Mouse (Mus musculus) cerebellum, adult (tissue): Measurements from ENCODE around the gene Robo2.

ENCODE experiments used
- ATAC-seq: cut with Nextera tagmentation; 2 replicates; pipeline ENCODE4 v1.9.2; 2017; ENCODE audit warnings: mild to moderate bottlenecking, moderate library complexity, mixed read lengths; ENCODE audit not compliant: insufficient number of reproducible peaks, low FRiP score, low TSS enrichment

Gene Robo2

GRCm38 (mm10) chr16:74338969-74339630, 72.5 kb downstream of the Robo2 start:
- no peak for ATAC-seq

GRCm38 (mm10) chr16:74321666-74322371, 89.8 kb downstream of the Robo2 start:
- ATAC-seq, result no peak

- no peak for ATAC-seq
Measured at GRCm38 (mm10) chr16:74316150-74316549, 95.5 kb downstream of the Robo2 start.

- no peak for ATAC-seq
Measured at GRCm38 (mm10) chr16:74313222-74313621, 98.4 kb downstream of the Robo2 start.

- ATAC-seq, result no peak
Measured at GRCm38 (mm10) chr16:74307543-74307887, 104.1 kb downstream of the Robo2 start.

GRCm38 (mm10) chr16:74306876-74307542, 104.6 kb downstream of the Robo2 start:
- ATAC-seq, result no peak

- ATAC-seq, result no peak
Measured at GRCm38 (mm10) chr16:74287878-74288277, 123.7 kb downstream of the Robo2 start.

- ATAC-seq, result no peak
Measured at GRCm38 (mm10) chr16:74282549-74282948, 129.1 kb downstream of the Robo2 start.

- ATAC-seq, result no peak
Measured at GRCm38 (mm10) chr16:74276855-74277573, 134.6 kb downstream of the Robo2 start.

- no peak for ATAC-seq
Measured at GRCm38 (mm10) chr16:74274596-74274995, 137.0 kb downstream of the Robo2 start.

- ATAC-seq, result no peak
Measured at GRCm38 (mm10) chr16:74272993-74273392, 138.6 kb downstream of the Robo2 start.

GRCm38 (mm10) chr16:74258241-74258640, 153.4 kb downstream of the Robo2 start:
- no peak for ATAC-seq

GRCm38 (mm10) chr16:74244452-74244851, 167.2 kb downstream of the Robo2 start:
- no peak for ATAC-seq

- no peak for ATAC-seq
Measured at GRCm38 (mm10) chr16:74241534-74241933, 170.1 kb downstream of the Robo2 start.

GRCm38 (mm10) chr16:74237411-74237930, 174.2 kb downstream of the Robo2 start:
- ATAC-seq, result no peak

- no peak for ATAC-seq
Measured at GRCm38 (mm10) chr16:74234393-74235059, 177.1 kb downstream of the Robo2 start.

- 0 out of 2 replicates have a peak, but pooled peaks have one; percentile 23 for ATAC-seq
Measured at GRCm38 (mm10) chr16:74233596-74233995, 178.0 kb downstream of the Robo2 start.

- no peak for ATAC-seq
Measured at GRCm38 (mm10) chr16:74227285-74227684, 184.3 kb downstream of the Robo2 start.

GRCm38 (mm10) chr16:74225423-74226272, 186.0 kb downstream of the Robo2 start:
- ATAC-seq, result no peak
